Mouse (Mus musculus) neural tube, embryonic 15.5 days (tissue): ENCODE data around the gene Cyp2s1. TPM values are rescaled to one million over a fixed set of nuclear protein-coding genes. Genes with fewer than 3 reads are reported as not detected.
A peak's percentile ranks its signal among the peaks of the same experiment; 100 is the strongest.
"Not testable (repeated sequence)": the region's sequence is repeated elsewhere in the genome, so short reads cannot be mapped to it uniquely, and the experiment has no call there.

Source experiments
- ATAC-seq: fragments of 200-750 bp; cut with Nextera tagmentation; 2 replicates; pipeline ENCODE4 v1.8.0; 2017; ENCODE audit warnings: mild to moderate bottlenecking, moderate TSS enrichment, moderate library complexity; ENCODE audit not compliant: low FRiP score
- H3K27ac ChIP-seq: fragments of 300-500 bp; sonication (generic); replicated peaks from 2 replicates; pipeline ENCODE4 v1.5.1; 2015; ENCODE audit warnings: mild to moderate bottlenecking, inconsistent platforms
- H3K27me3 ChIP-seq: fragments of 300-500 bp; sonication (generic); replicated peaks from 2 replicates; pipeline ENCODE4 v1.6.1; 2015; ENCODE audit warnings: inconsistent platforms
- H3K36me3 ChIP-seq: fragments of 300-500 bp; sonication (generic); 2 replicates; pipeline ENCODE4 v1.6.1; 2015; ENCODE audit warnings: inconsistent platforms
- H3K4me1 ChIP-seq: fragments of 300-500 bp; sonication (generic); 2 replicates; pipeline ENCODE4 v1.6.1; 2015; ENCODE audit warnings: inconsistent platforms
- H3K4me2 ChIP-seq: fragments of 300-500 bp; sonication (generic); 2 replicates; pipeline ENCODE4 v1.6.1; 2015; ENCODE audit warnings: inconsistent platforms, mild to moderate bottlenecking, moderate library complexity
- H3K4me3 ChIP-seq: fragments of 300-500 bp; sonication (generic); replicated peaks from 2 replicates; pipeline ENCODE4 v1.5.1; 2015; ENCODE audit warnings: mild to moderate bottlenecking, inconsistent platforms
- H3K9ac ChIP-seq: fragments of 300-500 bp; sonication (generic); replicated peaks from 2 replicates; pipeline ENCODE4 v1.6.1; 2015; ENCODE audit warnings: mild to moderate bottlenecking, inconsistent platforms
- H3K9me3 ChIP-seq: fragments of 300-500 bp; sonication (generic); replicated peaks from 2 replicates; pipeline ENCODE4 v1.6.1; 2016; ENCODE audit warnings: inconsistent platforms
- WGBS: fragments of 180-500 bp; shearing (Covaris S2); methylation state at CpG from one replicate; pipeline ENCODE4 v1.1.7; 2015; ENCODE audit warnings: mixed read lengths; 5-methylcytosine and 5-hydroxymethylcytosine counted together
- polyA plus RNA-seq: library from polyadenylated mRNA; unstranded; fragments of >200 nt; fragmentation: Nextera tagmentation; extraction: Ambion mirVana; gene quantifications from 2 replicates; pipeline ENCODE4 v1.2.1, GENCODE M21; 2015

Cyp2s1 gene
- polyA plus RNA-seq, 1 experiment from 2014 or later: 2.8 TPM

- Histone ChIP-seq H3K4me1 (peaks cover 8% of the 10 kb centered on the region), H3K36me3 (no peaks in the 10 kb centered on the region), H3K27ac (no peak overlapping the region), H3K9me3 (no peaks in the 10 kb centered on the region), H3K4me3 (peak overlapping the region; percentile 27), H3K9ac (peak overlapping the region; percentile 34), H3K27me3 (no peaks in the 10 kb centered on the region), H3K4me2 (peak overlapping the region; percentile 53)
- WGBS: 14% methylated on average over 21 of the region's 21 CpGs
- ATAC-seq: peak; percentile 75
Measured at GRCm38 (mm10) chr7:25805631-25806343, 10.9 kb downstream of the Cyp2s1 start.

- H3K27ac ChIP-seq: no peak overlapping the region
- H3K9me3 ChIP-seq: no peaks in the 10 kb centered on the region
- 85% methylated on average over 4 of the region's 4 CpGs for WGBS
- ATAC-seq: no peak
- no peaks in the 10 kb centered on the region for H3K36me3 ChIP-seq
- no peak overlapping the region for H3K4me3 ChIP-seq
- peaks cover 8% of the 10 kb centered on the region for H3K4me1 ChIP-seq
- no peak overlapping the region for H3K9ac ChIP-seq
- H3K4me2 ChIP-seq: no peak overlapping the region
- H3K27me3 ChIP-seq: no peaks in the 10 kb centered on the region
Measured at GRCm38 (mm10) chr7:25804792-25805191, 11.9 kb downstream of the Cyp2s1 start.

GRCm38 (mm10) chr7:25803460-25803859 is 13.3 kb downstream of the Cyp2s1 start:
- no peak for ATAC-seq
- Histone ChIP-seq H3K36me3 (no peaks in the 10 kb centered on the region), H3K4me1 (peaks cover 8% of the 10 kb centered on the region), H3K4me2 (no peak overlapping the region), H3K4me3 (no peak overlapping the region), H3K9me3 (no peaks in the 10 kb centered on the region), H3K9ac (no peak overlapping the region), H3K27ac (no peak overlapping the region), H3K27me3 (no peaks in the 10 kb centered on the region)
- 84% methylated on average over 13 of the region's 13 CpGs for WGBS

DNA sequence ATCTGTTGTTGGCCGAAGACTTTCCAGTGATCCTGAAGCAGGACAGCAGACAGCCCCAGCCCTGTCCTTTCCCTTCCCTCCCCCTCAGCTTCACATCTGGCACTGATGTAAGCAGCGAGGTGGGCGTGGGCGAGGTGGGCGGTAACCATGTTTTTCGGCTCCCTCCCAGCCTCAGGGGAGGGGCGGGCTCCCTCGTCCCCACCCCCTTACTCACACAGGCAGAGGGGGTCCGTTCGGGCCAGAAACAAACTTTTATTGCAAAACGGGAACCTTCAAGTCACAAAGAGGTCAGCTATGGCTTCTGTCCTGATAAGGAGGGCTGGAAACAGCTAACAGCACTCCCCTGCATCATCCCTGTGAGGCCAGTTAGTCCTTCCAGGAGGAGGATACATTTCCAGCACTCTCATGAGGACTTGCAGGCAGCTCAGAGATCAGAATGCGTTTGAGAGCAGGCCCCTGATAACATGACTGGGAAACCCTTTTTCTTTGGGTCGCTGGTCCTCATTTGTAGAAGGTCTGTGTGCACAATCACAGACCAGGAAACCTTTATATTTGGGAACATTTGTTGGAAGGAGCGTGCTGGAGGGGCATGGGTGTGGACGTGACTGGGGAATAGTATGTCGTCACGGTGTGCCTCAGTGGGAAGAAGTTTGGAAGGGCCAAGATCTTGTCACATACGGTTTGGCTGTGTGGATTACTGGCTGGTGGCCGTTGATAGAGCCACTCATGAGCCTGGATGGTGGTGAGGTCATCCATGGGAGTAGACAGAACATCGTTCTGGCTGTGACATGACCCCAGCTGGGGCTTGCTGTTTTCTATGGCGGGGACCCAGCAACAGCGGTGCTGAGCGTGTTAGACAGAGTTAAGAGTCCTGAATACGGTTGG is 14.2 kb downstream of the Cyp2s1 start:
- no peaks in the 10 kb centered on the region for H3K36me3 ChIP-seq
- H3K4me1 ChIP-seq: peaks cover 8% of the 10 kb centered on the region
- no peak overlapping the region for H3K27ac ChIP-seq
- no peaks in the 10 kb centered on the region for H3K9me3 ChIP-seq
- no peaks in the 10 kb centered on the region for H3K27me3 ChIP-seq
- peak overlapping the region; percentile 22 for H3K4me2 ChIP-seq
- no peak for ATAC-seq
- H3K4me3 ChIP-seq: no peak overlapping the region
- 39% methylated on average over 24 of the region's 24 CpGs for WGBS
- no peak overlapping the region for H3K9ac ChIP-seq

DNA sequence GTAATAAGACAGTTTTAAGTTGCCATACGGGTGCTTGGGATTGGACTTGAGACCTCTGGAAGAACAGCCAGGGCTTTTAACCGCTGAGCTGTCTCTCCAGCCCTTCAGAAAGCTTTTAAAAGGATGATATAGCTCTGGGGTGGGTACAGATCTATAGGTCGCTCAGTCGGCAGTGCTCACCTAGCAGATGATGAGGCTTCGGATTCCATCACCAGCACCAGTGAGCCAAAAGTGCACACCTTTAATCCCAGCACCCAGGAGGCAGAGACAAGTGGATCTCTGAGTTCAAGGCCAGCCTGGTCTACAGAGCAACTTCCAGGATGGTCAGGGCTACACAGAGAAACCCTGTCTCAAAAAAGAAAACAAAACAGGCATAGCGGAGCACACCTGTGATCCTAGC is 15.7 kb downstream of the Cyp2s1 start:
- Histone ChIP-seq H3K9ac (no peak overlapping the region), H3K36me3 (no peaks in the 10 kb centered on the region), H3K4me3 (no peak overlapping the region), H3K27ac (no peak overlapping the region), H3K4me2 (no peak overlapping the region), H3K9me3 (no peaks in the 10 kb centered on the region), H3K27me3 (no peaks in the 10 kb centered on the region), H3K4me1 (peaks cover 8% of the 10 kb centered on the region)
- no peak for ATAC-seq
- WGBS: 94% methylated on average over 6 of the region's 6 CpGs

DNA sequence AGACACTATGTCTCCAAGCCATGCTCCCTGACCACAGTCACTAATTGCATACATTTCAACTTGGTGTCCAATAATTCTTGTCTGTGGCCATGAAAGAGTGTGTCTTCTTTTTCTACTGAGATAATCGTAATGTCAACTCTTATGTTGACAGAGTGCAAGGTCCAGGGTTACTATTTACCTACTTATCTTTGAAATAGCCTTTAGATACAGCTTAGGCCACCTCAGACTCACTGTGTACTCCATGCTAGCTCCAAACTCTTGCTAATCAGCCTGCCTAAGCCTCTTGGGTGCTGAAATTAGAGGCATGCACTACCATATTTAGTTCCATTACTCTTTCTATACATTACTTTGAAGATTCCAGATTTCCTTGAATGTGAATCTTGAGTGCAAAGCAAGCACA is 17.3 kb downstream of the Cyp2s1 start:
- Histone ChIP-seq H3K9me3 (no peaks in the 10 kb centered on the region), H3K4me2 (no peak overlapping the region), H3K9ac (no peak overlapping the region), H3K4me1 (peaks cover 3% of the 10 kb centered on the region; the same call in 1 of the 2 replicates), H3K4me3 (no peak overlapping the region), H3K36me3 (no peaks in the 10 kb centered on the region), H3K27ac (no peak overlapping the region), H3K27me3 (no peaks in the 10 kb centered on the region)
- ATAC-seq: no peak
- WGBS: 86% methylated on average over 1 of the region's 1 CpGs

GRCm38 (mm10) chr7:25798540-25798939 is 18.2 kb downstream of the Cyp2s1 start:
- WGBS: 89% methylated on average over 2 of the region's 2 CpGs
- peaks cover 3% of the 10 kb centered on the region; the same call in 1 of the 2 replicates for H3K4me1 ChIP-seq
- H3K27ac ChIP-seq: no peak overlapping the region
- no peak for ATAC-seq
- H3K4me3 ChIP-seq: no peak overlapping the region
- H3K9ac ChIP-seq: no peak overlapping the region
- no peaks in the 10 kb centered on the region for H3K27me3 ChIP-seq
- H3K9me3 ChIP-seq: no peaks in the 10 kb centered on the region
- no peaks in the 10 kb centered on the region for H3K36me3 ChIP-seq
- H3K4me2 ChIP-seq: no peak overlapping the region

- Histone ChIP-seq H3K36me3 (no peaks in the 10 kb centered on the region), H3K27me3 (no peaks in the 10 kb centered on the region), H3K4me1 (no peaks in the 10 kb centered on the region), H3K27ac (no peak overlapping the region), H3K9ac (no peak overlapping the region), H3K9me3 (no peaks in the 10 kb centered on the region), H3K4me2 (no peak overlapping the region), H3K4me3 (no peak overlapping the region)
- ATAC-seq: no peak
- WGBS: 83% methylated on average over 8 of the region's 8 CpGs
Measured at GRCm38 (mm10) chr7:25794775-25795174, 21.9 kb downstream of the Cyp2s1 start.

DNA sequence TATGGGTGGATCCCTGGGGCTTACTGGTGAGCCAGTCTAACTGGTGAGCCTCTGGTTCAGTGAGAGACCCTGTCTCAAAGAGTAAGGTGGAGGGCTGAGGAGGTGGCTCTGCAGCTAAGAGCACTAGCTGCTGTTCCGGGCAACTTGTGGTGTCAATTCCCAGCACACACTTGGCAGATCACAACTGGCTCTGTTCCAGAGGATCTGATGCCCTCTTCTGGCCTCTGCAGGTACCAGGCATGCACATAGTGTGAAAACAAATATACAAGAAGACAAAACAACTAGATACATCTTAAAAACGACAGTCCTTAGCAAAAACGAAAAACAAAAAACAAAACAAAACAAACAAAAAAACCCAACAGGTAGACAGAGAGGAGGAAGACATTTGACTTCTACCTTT is 23.0 kb downstream of the Cyp2s1 start:
- no peaks in the 10 kb centered on the region for H3K36me3 ChIP-seq
- no peak overlapping the region for H3K27ac ChIP-seq
- H3K4me3 ChIP-seq: no peak overlapping the region
- no peak for ATAC-seq
- no peak overlapping the region for H3K4me2 ChIP-seq
- no peaks in the 10 kb centered on the region for H3K9me3 ChIP-seq
- H3K9ac ChIP-seq: no peak overlapping the region
- WGBS: 60% methylated on average over 3 of the region's 3 CpGs
- peaks cover 2% of the 10 kb centered on the region; the same call in 1 of the 2 replicates for H3K4me1 ChIP-seq
- H3K27me3 ChIP-seq: no peaks in the 10 kb centered on the region

DNA sequence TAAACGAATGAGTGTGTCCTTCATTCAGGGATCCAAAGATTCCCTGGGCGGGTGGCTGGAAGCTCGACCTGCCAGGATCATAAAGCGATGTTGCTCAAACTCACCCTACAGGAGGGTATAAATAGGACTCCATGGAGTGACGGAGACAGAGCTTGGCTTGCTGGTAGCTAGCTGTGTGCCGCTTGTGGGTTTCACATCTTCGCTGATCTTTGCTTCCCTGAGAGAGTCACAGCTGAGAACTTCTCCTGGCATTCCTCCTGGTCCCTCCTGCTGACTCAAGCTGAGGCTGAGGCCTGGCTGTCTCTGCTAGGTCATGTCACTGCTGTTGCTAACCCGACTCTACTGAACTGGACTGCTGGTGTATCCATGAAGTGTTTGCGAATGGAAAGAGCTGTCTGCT is 23.7 kb downstream of the Cyp2s1 start:
- not testable (repeated sequence) for H3K36me3 ChIP-seq

GRCm38 (mm10) chr7:25790615-25791014 is 26.1 kb downstream of the Cyp2s1 start:
- no peak overlapping the region for H3K27ac ChIP-seq
- H3K27me3 ChIP-seq: no peaks in the 10 kb centered on the region
- no peaks in the 10 kb centered on the region for H3K36me3 ChIP-seq
- H3K4me2 ChIP-seq: no peak overlapping the region
- ATAC-seq: no peak
- H3K9ac ChIP-seq: no peak overlapping the region
- H3K4me3 ChIP-seq: no peak overlapping the region
- peaks cover 11% of the 10 kb centered on the region for H3K4me1 ChIP-seq
- 73% methylated on average over 8 of the region's 8 CpGs for WGBS
- H3K9me3 ChIP-seq: no peaks in the 10 kb centered on the region

More for the DNA sequence above, 23.7 kb downstream of the Cyp2s1 start:
- H3K4me3 ChIP-seq, H3K4me2 ChIP-seq, H3K9ac ChIP-seq, ATAC-seq, H3K4me1 ChIP-seq, H3K27me3 ChIP-seq, H3K27ac ChIP-seq, H3K9me3 ChIP-seq: not testable (repeated sequence)
- 71% methylated on average over 9 of the region's 9 CpGs for WGBS

DNA sequence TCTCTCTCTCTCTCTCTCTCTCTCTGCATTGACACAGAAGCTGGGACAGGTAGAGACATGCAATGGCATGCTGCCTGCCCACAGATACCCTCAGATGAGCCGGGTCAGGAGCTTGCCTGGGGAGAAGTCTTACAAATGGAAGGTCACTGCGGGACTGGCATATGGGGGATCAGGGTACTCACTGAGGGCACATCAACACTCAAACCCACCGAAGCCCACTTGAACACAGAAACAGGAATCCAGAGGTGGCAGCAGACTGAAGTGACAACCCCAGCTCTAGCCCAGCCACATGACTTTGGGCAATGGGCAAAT is 27.6 kb downstream of the Cyp2s1 start:
- no peak; the same call in 1 of the 2 replicates for ATAC-seq
- H3K4me3 ChIP-seq: peak overlapping the region; percentile 42; the same call in 1 of the 2 replicates
- H3K4me2 ChIP-seq: peak overlapping the region; percentile 65
- H3K9ac ChIP-seq: no peak overlapping the region
- no peaks in the 10 kb centered on the region for H3K9me3 ChIP-seq
- peak overlapping the region; percentile 3; the same call in 1 of the 2 replicates for H3K27ac ChIP-seq
- H3K4me1 ChIP-seq: peaks cover 11% of the 10 kb centered on the region
- H3K36me3 ChIP-seq: no peaks in the 10 kb centered on the region
- no peaks in the 10 kb centered on the region for H3K27me3 ChIP-seq
- 26% methylated on average over 3 of the region's 3 CpGs for WGBS
